Mouse (Mus musculus): ENCODE results near the gene Clpsl2. TPM values are rescaled to one million over a fixed set of nuclear protein-coding genes. Genes with fewer than 3 reads are reported as not detected.

The Clpsl2 gene
- not detected for total RNA-seq (2023)

GRCm38 (mm10) chr17:28549111-28549510, at the start of gene Clpsl2:
Gene Clpsl2, plus strand, starts transcription at chr17:28549411.

GRCm38 (mm10) chr17:28517441-28517955, 31.7 kb upstream of the Clpsl2 start, which contains the start of gene Fkbp5:
Gene Fkbp5, minus strand, starts transcription at chr17:28517527.

GRCm38 (mm10) chr17:28530506-28530905, 18.7 kb upstream of the Clpsl2 start, which contains the start of gene Armc12:
Gene Armc12, plus strand, starts transcription at chr17:28530806.

GRCm38 (mm10) chr17:28560598-28560997, 11.4 kb downstream of the Clpsl2 start, which contains the start of gene Clps:
Gene Clps, minus strand, starts transcription at chr17:28560766.

GRCm38 (mm10) chr17:28575244-28576125, 26.3 kb downstream of the Clpsl2 start, which contains the start of gene Lhfpl5:
Gene Lhfpl5, plus strand, starts transcription at chr17:28575641.

Other genes with a start within 250 kb of the Clpsl2 start
- gene Fance, start 235.9 kb upstream of the Clpsl2 start, total RNA-seq (2023), result 10 to 100 TPM; 30.9 to 33.8 TPM
- gene Rpl10a, start 220.9 kb upstream of the Clpsl2 start, total RNA-seq (2023), result 1,000 to 10,000 TPM; 2,031 to 2,062 TPM
- not detected for gene Tead3, start 198.6 kb upstream of the Clpsl2 start, total RNA-seq (2023)
- gene Tulp1, start 184.2 kb upstream of the Clpsl2 start, total RNA-seq (2023), result under 1 TPM; 0.47 TPM
- gene Fkbp5, start 31.9 kb upstream of the Clpsl2 start, total RNA-seq (2023), result 10 to 100 TPM; 42.4 to 46.5 TPM
- gene Armc12, start 18.6 kb upstream of the Clpsl2 start, total RNA-seq (2023), result under 1 TPM in 1 of 2 experiments, not detected in 1; 0.58 TPM
- not detected for gene Clps, start 11.4 kb downstream of the Clpsl2 start, total RNA-seq (2023)
- gene Lhfpl5, start 26.2 kb downstream of the Clpsl2 start, total RNA-seq (2023), result not detected
- 100 to 1,000 TPM; 341 to 367 TPM for gene Srpk1, start 73.3 kb downstream of the Clpsl2 start, total RNA-seq (2023)
- gene Slc26a8, start 140.8 kb downstream of the Clpsl2 start, total RNA-seq (2023), result 1 to 10 TPM in 1 of 2 experiments, under 1 TPM in 1; 0.56 to 2.4 TPM
- 100 to 1,000 TPM; 109 to 117 TPM for gene Mapk14, start 141.9 kb downstream of the Clpsl2 start, total RNA-seq (2023)
- 10 to 100 TPM; 12.6 to 14.1 TPM for gene AC170998.1, start 176.7 kb downstream of the Clpsl2 start, total RNA-seq (2023)
- 1 to 10 TPM; 1.6 to 2.3 TPM for gene Mapk13, start 219.9 kb downstream of the Clpsl2 start, total RNA-seq (2023)